Mouse (Mus musculus) ES-Bruce4 (cell line): ENCODE measurements around the gene Stxbp5. TPM values are rescaled to one million over a fixed set of nuclear protein-coding genes. Genes with fewer than 3 reads are reported as not detected.

Experiments
- H3K27ac ChIP-seq: 2 replicates; pipeline ENCODE4 v1.5.1; 2012; ENCODE audit warnings: low read length, inconsistent platforms; ENCODE audit not compliant: insufficient read depth
- H3K27me3 ChIP-seq: 2 replicates; pipeline ENCODE4 v1.6.1; 2012; ENCODE audit warnings: mild to moderate bottlenecking, low read length, inconsistent platforms; ENCODE audit not compliant: control insufficient read depth, poor library complexity, insufficient read depth, severe bottlenecking
- H3K36me3 ChIP-seq: 2 replicates; pipeline ENCODE4 v1.6.1; 2012; ENCODE audit warnings: inconsistent platforms, mild to moderate bottlenecking, low read length, moderate library complexity; ENCODE audit not compliant: control insufficient read depth, poor library complexity, insufficient read depth, severe bottlenecking
- H3K4me1 ChIP-seq: one replicate; pipeline ENCODE4 v1.8.1; 2011; ENCODE audit warnings: low read length; ENCODE audit not compliant: control insufficient read depth, insufficient read depth
- H3K4me3 ChIP-seq: 2 replicates; pipeline ENCODE4 v1.5.1; 2011; ENCODE audit warnings: low read depth, mild to moderate bottlenecking, low read length
- H3K9ac ChIP-seq: 2 replicates; pipeline ENCODE4 v1.6.1; 2012; ENCODE audit warnings: low read depth, mild to moderate bottlenecking, inconsistent platforms; ENCODE audit not compliant: poor library complexity, severe bottlenecking
- H3K9me3 ChIP-seq: replicated peaks from 2 replicates; pipeline ENCODE4 v1.6.1; 2012; ENCODE audit warnings: mild to moderate bottlenecking, low read length, inconsistent platforms; ENCODE audit not compliant: control insufficient read depth, poor library complexity, insufficient read depth, severe bottlenecking
- CTCF ChIP-seq: IDR thresholded peaks from one replicate; pipeline ENCODE4 v1.8.1; 2011; ENCODE audit warnings: low read depth, low read length
- EP300 ChIP-seq: IDR thresholded peaks from 2 replicates; pipeline ENCODE4 v1.6.1; 2011; ENCODE audit warnings: low read depth, low read length; ENCODE audit not compliant: insufficient read depth
- POLR2A ChIP-seq: IDR thresholded peaks from one replicate; pipeline ENCODE4 v1.8.1; 2011; ENCODE audit warnings: low read length; ENCODE audit not compliant: insufficient read depth
- polyA plus RNA-seq: library from polyadenylated mRNA; stranded (reverse); fragments of >200 nt; gene quantifications from 2 replicates; pipeline ENCODE4 v1.2.4, GENCODE M21; 2011; ENCODE audit warnings: low read depth; ENCODE audit not compliant: missing spikeins, insufficient read depth, insufficient read length

Gene Stxbp5
- polyA plus RNA-seq, 1 experiment: 18.7 TPM

DNA sequence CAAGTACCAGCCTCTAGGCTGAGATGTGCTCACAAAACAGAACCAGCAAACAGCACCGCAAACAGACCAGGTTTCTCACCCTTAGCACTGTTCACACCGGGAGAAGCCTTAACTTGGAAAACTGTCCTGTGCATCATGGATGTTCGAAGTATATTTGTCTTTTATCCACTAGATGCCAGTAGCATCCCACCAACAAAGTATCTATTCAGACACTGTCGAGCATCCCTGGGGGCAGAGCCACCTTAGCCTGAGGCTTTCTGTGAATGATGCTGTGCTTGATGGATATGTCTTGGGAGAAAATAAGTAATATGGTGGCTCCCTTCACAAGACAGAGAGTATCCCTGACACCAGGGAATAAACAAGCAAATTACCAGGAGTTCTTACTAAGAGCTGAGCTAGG is 87.0 kb downstream of the Stxbp5 start:
- Histone ChIP-seq H3K4me3 (no peak overlapping the region), H3K27me3 (no peaks in the 10 kb centered on the region), H3K27ac (no peak overlapping the region), H3K36me3 (no peaks in the 10 kb centered on the region), H3K9ac (no peak overlapping the region), H3K9me3 (no peaks in the 10 kb centered on the region), H3K4me1 (no peaks in the 10 kb centered on the region)
- no peak for TF ChIP-seq CTCF
- TF ChIP-seq POLR2A: no peak
- no peak for TF ChIP-seq EP300

DNA sequence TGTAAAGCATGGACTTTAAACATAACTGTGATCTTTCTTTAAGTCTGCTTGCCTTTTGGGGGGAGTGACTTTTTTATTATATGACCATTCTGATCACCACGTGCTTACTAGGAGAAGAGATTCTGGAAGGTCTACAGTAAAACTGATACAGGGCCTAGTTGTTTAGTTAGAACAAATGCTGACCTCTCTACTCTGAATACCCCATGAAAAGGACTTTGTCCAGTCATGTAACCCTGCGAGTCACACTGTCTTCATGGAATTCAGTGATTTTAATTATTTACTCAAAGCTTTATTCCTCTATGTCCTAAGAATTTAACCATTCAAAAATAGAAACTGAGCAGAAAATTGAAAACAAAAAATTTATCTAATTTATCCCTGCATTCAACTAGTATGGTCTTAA is 93.3 kb downstream of the Stxbp5 start:
- no peaks in the 10 kb centered on the region for H3K36me3 ChIP-seq
- no peak overlapping the region for H3K4me3 ChIP-seq
- H3K4me1 ChIP-seq: no peaks in the 10 kb centered on the region
- no peak for TF ChIP-seq EP300
- no peak for TF ChIP-seq CTCF
- TF ChIP-seq POLR2A: no peak
- no peak overlapping the region for H3K9ac ChIP-seq
- H3K9me3 ChIP-seq: no peaks in the 10 kb centered on the region
- H3K27ac ChIP-seq: no peak overlapping the region
- no peaks in the 10 kb centered on the region for H3K27me3 ChIP-seq

DNA sequence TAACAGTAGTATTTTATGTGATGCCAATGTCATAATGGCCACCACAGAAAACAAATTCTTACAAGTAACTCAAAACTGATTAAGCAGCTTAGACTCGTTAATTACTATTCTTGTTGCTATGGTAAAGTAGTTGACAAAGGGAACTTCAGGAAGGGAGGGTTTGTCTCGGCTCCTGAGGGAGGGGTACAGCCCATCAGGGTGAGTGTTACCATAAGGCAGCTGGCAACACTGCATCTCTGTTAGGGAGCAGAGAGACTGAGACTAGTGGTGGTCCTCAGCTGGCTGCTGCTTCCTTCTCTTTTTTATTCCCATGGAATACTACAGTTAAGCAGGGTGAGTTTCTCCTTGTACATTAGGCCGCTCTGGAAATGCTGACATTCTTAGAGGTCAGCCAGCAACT is 95.5 kb downstream of the Stxbp5 start:
- Histone ChIP-seq H3K9me3 (no peaks in the 10 kb centered on the region), H3K9ac (no peak overlapping the region), H3K4me1 (no peaks in the 10 kb centered on the region), H3K4me3 (no peak overlapping the region), H3K27me3 (no peaks in the 10 kb centered on the region), H3K36me3 (no peaks in the 10 kb centered on the region), H3K27ac (no peak overlapping the region)
- no peak for TF ChIP-seq CTCF
- no peak for TF ChIP-seq EP300
- TF ChIP-seq POLR2A: no peak

DNA sequence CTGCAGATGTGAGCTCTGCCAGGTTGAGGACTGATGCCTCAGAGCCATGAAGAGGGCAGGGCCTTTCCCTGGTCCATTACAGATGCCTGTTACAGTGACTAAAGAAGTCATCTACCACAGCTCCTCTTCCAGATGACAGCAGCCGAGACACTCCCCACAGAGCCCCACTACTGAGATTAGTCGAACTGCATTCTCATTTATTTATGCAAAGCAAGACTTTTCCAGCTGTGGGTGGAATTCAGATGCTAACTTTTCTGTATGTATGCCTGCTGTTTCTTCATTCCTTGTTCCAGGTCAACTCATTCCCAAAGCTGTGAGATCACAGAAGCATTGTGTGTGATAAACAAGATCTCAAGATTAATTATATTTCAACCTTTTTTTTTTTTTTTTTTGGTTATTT is 97.8 kb downstream of the Stxbp5 start:
- H3K27me3 ChIP-seq: no peaks in the 10 kb centered on the region
- no peak overlapping the region for H3K4me3 ChIP-seq
- no peak overlapping the region for H3K27ac ChIP-seq
- no peaks in the 10 kb centered on the region for H3K36me3 ChIP-seq
- H3K9ac ChIP-seq: no peak overlapping the region
- H3K4me1 ChIP-seq: no peaks in the 10 kb centered on the region
- H3K9me3 ChIP-seq: no peaks in the 10 kb centered on the region
- TF ChIP-seq CTCF (no peak), POLR2A (no peak), EP300 (no peak)

DNA sequence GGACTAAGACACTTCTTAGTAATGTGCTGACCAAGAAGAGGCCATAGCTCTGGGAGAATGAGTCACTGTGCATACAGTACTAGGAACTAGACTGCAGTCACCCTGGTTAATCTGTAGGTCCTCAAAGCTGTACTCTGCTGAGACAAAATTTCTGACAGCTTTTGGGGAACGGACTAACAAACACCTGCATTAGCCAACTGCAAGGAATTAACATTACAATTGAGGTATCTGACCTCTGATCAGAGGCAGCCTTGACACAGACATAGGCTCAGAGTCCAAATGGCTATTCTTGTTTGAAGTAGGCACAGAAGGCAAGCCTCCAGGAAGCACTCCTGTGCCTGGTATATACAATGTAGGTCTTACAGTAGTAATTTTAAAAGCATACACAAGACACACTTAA is 99.3 kb downstream of the Stxbp5 start:
- H3K9me3 ChIP-seq: no peaks in the 10 kb centered on the region

DNA sequence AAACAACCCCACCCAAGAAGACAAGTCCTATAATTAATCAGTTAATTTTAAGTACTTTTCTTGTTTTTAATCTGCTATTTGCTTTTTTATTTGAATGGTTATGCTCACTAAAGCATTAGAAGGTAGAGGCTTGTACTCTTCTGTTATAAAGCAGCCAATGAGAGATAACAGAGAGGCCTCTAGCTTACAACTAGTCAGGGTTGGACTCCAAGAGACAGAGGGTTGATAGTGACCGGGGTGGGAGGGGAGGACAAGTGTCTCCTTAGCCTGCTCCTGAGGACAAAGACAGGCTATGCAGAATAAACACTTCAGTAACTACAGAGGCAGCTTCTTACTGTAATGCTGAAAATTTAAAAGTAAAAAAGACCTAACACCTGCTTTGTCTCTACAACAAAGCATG is 101.8 kb downstream of the Stxbp5 start:
- H3K36me3 ChIP-seq: no peaks in the 10 kb centered on the region
- no peak overlapping the region for H3K4me3 ChIP-seq
- no peaks in the 10 kb centered on the region for H3K9me3 ChIP-seq
- H3K4me1 ChIP-seq: no peaks in the 10 kb centered on the region
- H3K27ac ChIP-seq: no peak overlapping the region
- no peaks in the 10 kb centered on the region for H3K27me3 ChIP-seq
- H3K9ac ChIP-seq: no peak overlapping the region
- TF ChIP-seq EP300: no peak
- TF ChIP-seq CTCF: no peak
- no peak for TF ChIP-seq POLR2A

More for the DNA sequence above, 99.3 kb downstream of the Stxbp5 start:
- Histone ChIP-seq H3K4me1 (no peaks in the 10 kb centered on the region), H3K27ac (no peak overlapping the region), H3K4me3 (no peak overlapping the region), H3K36me3 (no peaks in the 10 kb centered on the region), H3K27me3 (no peaks in the 10 kb centered on the region), H3K9ac (no peak overlapping the region)
- TF ChIP-seq EP300 (no peak), POLR2A (no peak), CTCF (no peak)
